Mouse (Mus musculus): ENCODE results near the gene Olfr1113. TPM values are rescaled to one million over a fixed set of nuclear protein-coding genes. Genes with fewer than 3 reads are reported as not detected.

Olfr1113 gene
- not detected in 2 replicates for polyA plus RNA-seq (2012; rRNA removed; ENCODE audit: low replicate concordance)

GRCm38 (mm10) chr2:87208670-87209069 is at the start of gene Olfr1113:
TSS of gene Olfr1113 (plus strand) at chr2:87208970.

GRCm38 (mm10) chr2:87187498-87187897 is 21.3 kb upstream of the Olfr1113 start, which contains the start of gene Olfr1112:
TSS of gene Olfr1112 (plus strand) at chr2:87187798.

GRCm38 (mm10) chr2:87247713-87248112 is 38.9 kb downstream of the Olfr1113 start, which contains the start of gene Olfr1115:
TSS of gene Olfr1115 (plus strand) at chr2:87248013.

Other genes with a start within 250 kb of the Olfr1113 start
- not detected in 2 replicates for gene Olfr1099, start 248.3 kb upstream of the Olfr1113 start, polyA plus RNA-seq (2012; rRNA removed; ENCODE audit: low replicate concordance)
- gene Olfr1100, start 229.0 kb upstream of the Olfr1113 start, polyA plus RNA-seq (2012; rRNA removed; ENCODE audit: low replicate concordance) = not detected in 2 replicates
- gene Olfr1101, start 217.7 kb upstream of the Olfr1113 start, polyA plus RNA-seq (2012; rRNA removed; ENCODE audit: low replicate concordance) = not detected in 2 replicates
- gene Olfr1102, start 210.6 kb upstream of the Olfr1113 start, polyA plus RNA-seq (2012; rRNA removed; ENCODE audit: low replicate concordance) = not detected in 2 replicates
- not detected in 2 replicates for gene Olfr1104, start 181.9 kb upstream of the Olfr1113 start, polyA plus RNA-seq (2012; rRNA removed; ENCODE audit: low replicate concordance)
- not detected in 2 replicates for gene Olfr1105, start 172.4 kb upstream of the Olfr1113 start, polyA plus RNA-seq (2012; rRNA removed; ENCODE audit: low replicate concordance)
- gene Olfr1106, start 156.7 kb upstream of the Olfr1113 start, polyA plus RNA-seq (2012; rRNA removed; ENCODE audit: low replicate concordance) = not detected in 2 replicates
- gene Olfr1107, start 133.2 kb upstream of the Olfr1113 start, polyA plus RNA-seq (2012; rRNA removed; ENCODE audit: low replicate concordance) = not detected in 2 replicates
- gene Olfr1109, start 113.0 kb upstream of the Olfr1113 start, polyA plus RNA-seq (2012; rRNA removed; ENCODE audit: low replicate concordance) = not detected in 2 replicates
- gene Olfr259, start 94.4 kb upstream of the Olfr1113 start, polyA plus RNA-seq (2012; rRNA removed; ENCODE audit: low replicate concordance) = not detected in 2 replicates
- gene Olfr1110, start 68.7 kb upstream of the Olfr1113 start, polyA plus RNA-seq (2012; rRNA removed; ENCODE audit: low replicate concordance) = not detected in 2 replicates
- not detected in 2 replicates for gene Olfr1111, start 56.3 kb upstream of the Olfr1113 start, polyA plus RNA-seq (2012; rRNA removed; ENCODE audit: low replicate concordance)
- gene Olfr1112, start 21.2 kb upstream of the Olfr1113 start, polyA plus RNA-seq (2012; rRNA removed; ENCODE audit: low replicate concordance) = not detected in 2 replicates
- not detected in 2 replicates for gene Olfr1115, start 39.0 kb downstream of the Olfr1113 start, polyA plus RNA-seq (2012; rRNA removed; ENCODE audit: low replicate concordance)
- not detected in 2 replicates for gene Olfr1116, start 58.6 kb downstream of the Olfr1113 start, polyA plus RNA-seq (2012; rRNA removed; ENCODE audit: low replicate concordance)
- gene Olfr1118, start 98.6 kb downstream of the Olfr1113 start, polyA plus RNA-seq (2012; rRNA removed; ENCODE audit: low replicate concordance) = not detected in 2 replicates
- not detected in 2 replicates for gene Olfr1120, start 145.8 kb downstream of the Olfr1113 start, polyA plus RNA-seq (2012; rRNA removed; ENCODE audit: low replicate concordance)
- gene Olfr1121, start 160.9 kb downstream of the Olfr1113 start, polyA plus RNA-seq (2012; rRNA removed; ENCODE audit: low replicate concordance) = not detected in 2 replicates
- not detected in 2 replicates for gene Olfr1122, start 176.9 kb downstream of the Olfr1113 start, polyA plus RNA-seq (2012; rRNA removed; ENCODE audit: low replicate concordance)
- not detected in 2 replicates for gene Olfr1123, start 207.7 kb downstream of the Olfr1113 start, polyA plus RNA-seq (2012; rRNA removed; ENCODE audit: low replicate concordance)
- gene Olfr1124, start 221.3 kb downstream of the Olfr1113 start, polyA plus RNA-seq (2012; rRNA removed; ENCODE audit: low replicate concordance) = not detected in 2 replicates
- gene Olfr1126, start 245.0 kb downstream of the Olfr1113 start, polyA plus RNA-seq (2012; rRNA removed; ENCODE audit: low replicate concordance) = not detected in 2 replicates

Measured in subcutaneous adipose tissue, adult 2 months (tissue).